Mouse (Mus musculus): Measurements from ENCODE around the gene Ano10.
A peak's percentile ranks its signal among the peaks of the same experiment; 100 is the strongest.
"Not testable (repeated sequence)": the region's sequence is repeated elsewhere in the genome, so short reads cannot be mapped to it uniquely, and the experiment has no call there.

Gene Ano10

GRCm38 (mm10) chr9:122294242-122294881 lies at the start of gene Ano10:
Gene Ano10, minus strand, starts transcription at chr9:122294423.
- peak; percentile 100 for DNase-seq

- DNase-seq: no peak
Observed at GRCm38 (mm10) chr9:122343399-122343798, 49.2 kb upstream of the Ano10 start.

DNA sequence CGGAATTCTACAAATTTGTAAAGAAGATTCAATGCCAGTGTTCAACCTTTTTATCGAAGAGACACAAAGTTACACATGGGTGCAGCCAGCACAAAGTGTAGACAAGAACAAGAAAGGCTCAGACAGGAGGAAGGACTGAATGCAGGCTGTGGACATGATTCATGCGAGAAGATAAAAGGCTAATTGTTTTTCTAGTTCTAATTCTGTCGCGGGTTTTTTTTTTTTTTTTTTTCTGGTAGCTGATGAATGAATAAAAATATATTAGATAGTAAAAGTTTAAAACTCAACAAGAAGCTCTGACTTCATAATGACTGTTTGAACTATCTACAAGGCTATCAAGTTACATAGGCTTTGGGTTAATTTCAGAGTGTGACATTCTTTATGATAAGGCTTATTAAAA lies 45.7 kb upstream of the Ano10 start:
- no peak for DNase-seq

DNA sequence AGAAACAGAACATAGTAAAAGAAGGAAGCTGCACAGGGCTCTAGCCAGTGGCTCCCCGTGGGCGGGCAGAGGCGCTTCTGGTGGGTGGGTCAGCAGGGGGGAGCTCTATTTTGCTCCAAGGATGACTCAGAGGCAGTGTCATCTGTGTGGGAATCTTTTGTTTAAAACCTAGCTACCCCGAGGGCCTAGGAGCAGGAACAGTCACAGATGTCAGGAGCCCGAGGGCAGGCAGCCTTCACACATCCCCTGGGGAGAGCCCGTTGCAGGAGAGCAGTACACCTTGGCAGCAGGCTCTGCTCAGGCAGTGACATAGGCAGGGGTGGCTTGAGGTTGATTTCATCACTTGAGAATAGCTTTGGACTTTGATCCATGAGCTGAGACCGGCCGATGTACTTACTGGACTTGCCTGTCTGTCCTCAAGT lies 43.3 kb upstream of the Ano10 start:
- no peak for DNase-seq

DNA sequence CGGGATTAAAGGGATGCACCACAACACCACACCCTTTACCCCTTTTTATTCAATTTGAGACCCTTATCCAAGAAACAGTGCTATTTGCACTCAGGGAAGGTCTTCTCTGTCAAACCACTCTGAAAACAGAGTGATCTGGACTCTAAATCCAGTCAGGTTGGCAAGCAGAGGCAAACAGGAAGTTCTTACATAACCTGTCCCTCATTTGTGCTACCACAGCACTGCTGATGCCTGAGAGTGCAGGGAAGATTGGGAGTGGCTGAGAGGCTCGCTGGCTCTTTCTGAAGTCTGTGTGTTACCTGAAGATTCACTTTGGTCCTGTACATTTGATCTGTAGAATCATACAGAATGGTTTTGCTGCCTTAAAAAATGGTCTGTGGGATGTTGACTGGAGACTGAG lies 42.5 kb upstream of the Ano10 start:
- peak; percentile 56 for DNase-seq

DNA sequence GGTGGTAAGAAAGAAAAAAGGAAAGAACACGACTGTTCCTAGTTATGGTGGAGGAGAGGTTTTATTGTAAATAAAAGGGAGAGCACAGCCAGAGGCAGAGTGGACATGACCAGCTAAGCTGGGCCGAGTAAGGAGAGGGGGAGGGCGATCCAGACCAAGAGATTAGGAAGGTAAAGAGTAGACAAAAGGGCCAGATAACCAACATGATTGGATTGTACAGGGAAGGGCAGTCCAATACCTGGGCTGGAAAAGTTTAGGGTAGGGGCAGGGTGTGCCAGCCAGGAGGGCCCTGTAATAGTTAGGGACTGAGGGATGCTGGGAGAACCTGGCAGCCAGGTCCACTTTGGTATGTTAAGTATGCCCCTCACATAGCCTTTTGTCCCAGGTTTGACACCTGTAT lies 34.0 kb upstream of the Ano10 start:
- no peak for DNase-seq

DNA sequence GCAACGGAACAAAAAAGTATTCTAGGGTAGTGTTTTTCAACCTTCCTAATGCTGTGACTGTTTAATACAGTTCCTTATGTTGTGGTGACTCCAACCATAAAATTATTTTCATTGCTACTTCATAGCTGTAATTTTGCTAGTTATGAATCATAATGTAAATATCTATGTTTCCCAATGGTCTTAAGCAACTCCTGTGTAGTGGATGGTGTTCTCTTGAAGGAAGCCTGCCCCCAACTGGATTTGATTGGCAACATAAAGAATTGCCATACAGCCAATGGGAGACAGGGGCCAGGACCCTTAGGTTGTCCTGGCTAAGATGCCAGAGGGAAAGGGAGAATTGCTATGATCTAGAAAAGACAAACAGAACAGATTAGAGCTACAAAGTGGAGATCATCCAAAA lies 31.8 kb upstream of the Ano10 start:
- DNase-seq: peak; percentile 50

GRCm38 (mm10) chr9:122322356-122322755 lies 28.1 kb upstream of the Ano10 start:
- DNase-seq: no peak

- DNase-seq: peak; percentile 61
Observed at GRCm38 (mm10) chr9:122320626-122321025, 26.4 kb upstream of the Ano10 start.

GRCm38 (mm10) chr9:122316562-122316961 lies 22.3 kb upstream of the Ano10 start:
- DNase-seq: no peak

DNA sequence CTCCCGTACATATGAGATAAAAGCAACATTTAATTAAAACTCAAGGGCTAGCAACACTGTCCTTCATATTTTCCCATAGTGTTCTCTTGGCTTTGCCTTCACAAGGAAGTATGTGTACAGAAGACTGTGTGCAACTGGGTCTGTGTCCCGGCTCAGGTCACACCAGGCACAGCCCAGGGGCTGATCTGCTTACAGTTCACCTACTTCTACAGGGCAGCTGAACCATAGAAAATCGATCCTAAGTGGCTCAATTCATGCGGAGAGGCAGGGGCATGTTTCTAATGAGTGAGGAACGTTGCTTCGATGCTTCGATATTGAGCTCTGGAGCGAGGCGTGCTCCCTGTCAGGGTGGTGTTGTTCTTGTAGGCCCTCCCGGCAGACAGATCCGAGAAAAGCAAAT lies 21.3 kb upstream of the Ano10 start:
- DNase-seq: no peak

GRCm38 (mm10) chr9:122314942-122315341 lies 20.7 kb upstream of the Ano10 start:
- no peak for DNase-seq

- DNase-seq: no peak
Observed at GRCm38 (mm10) chr9:122314386-122314785, 20.2 kb upstream of the Ano10 start.

GRCm38 (mm10) chr9:122313128-122313527 lies 18.9 kb upstream of the Ano10 start:
- not testable (repeated sequence) for DNase-seq

- no peak for DNase-seq
Observed at GRCm38 (mm10) chr9:122312296-122312990, 18.2 kb upstream of the Ano10 start.

DNA sequence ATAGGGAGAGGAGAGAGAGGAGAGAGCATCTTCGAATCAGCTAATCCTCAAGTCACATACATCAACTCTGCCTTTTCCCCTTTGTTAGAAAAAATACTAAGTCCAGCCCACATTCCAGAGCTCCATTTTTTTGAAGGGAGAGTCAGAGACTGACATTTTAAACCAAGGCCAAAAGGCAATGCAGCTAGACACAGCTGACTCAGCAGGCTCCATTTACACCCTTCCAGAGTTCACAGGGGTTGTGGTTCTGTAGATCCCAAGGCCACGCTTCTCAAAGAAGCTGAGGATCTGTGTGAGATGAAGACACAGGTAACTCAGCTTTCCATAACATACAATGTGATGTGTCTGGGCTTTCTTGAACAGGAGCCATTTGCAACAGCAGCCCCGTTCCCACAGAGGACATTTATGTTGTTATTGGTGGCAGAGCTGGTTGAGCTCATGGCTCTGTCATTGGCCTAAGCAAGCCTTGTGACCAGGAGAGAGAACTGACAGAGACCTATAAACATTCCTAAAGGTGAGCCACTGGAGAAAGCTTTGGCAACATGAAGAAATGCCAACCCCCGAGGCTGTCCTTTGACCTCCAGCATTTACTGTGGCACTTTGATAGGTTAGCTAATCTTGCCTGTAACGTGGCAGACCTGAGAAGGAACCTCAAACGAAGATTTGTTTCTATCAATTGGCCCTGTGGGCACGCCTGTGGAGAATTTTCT lies 17.0 kb upstream of the Ano10 start:
- peak; percentile 43 for DNase-seq

GRCm38 (mm10) chr9:122310613-122311049 lies 16.4 kb upstream of the Ano10 start:
- peak; percentile 92 for DNase-seq

DNA sequence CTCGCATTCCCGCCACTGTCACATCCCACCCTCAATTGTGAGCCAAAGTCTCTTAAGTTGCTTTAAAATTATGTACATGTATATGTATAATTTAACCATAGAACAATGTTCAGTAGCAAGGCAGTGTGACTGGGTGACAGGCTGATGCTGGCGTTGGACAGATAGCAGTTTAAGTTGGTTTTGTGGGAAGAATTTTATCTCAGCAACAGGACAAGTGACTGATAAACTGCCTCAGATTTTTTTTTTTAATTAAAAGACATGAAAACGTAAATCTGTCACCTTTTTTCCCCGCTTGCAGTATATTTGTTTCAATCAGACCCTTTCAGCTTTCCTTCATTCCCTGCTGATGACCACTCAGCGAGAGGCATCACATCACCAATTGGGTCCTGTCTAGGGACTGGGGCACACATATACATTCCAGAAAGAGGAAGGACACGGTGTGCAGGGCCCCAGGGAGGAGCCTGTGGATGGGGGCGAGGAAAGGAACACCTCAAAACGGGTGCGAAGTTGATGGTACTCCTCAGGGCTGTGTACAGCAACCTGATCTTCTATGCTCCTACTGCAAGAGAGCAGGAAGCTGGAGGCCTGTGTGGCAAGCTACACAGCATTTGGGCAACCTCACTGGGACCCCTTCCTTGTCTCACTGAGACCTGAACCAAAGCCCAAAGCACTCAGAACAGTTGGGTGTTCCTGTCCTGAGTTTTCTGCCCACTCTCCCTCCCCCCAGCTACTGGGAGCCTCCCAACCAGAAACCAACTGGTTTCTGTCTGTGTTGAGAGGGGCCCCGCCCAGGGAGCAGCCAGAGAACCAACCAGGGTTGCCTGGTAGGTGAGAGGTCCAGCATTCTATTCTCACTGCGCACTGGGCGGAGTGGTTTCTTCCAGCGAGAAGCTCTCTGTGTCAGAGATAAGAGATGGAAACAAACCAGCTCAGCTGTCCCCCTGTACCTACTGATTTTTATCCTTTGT lies 15.1 kb upstream of the Ano10 start:
- peak; percentile 78 for DNase-seq

DNA sequence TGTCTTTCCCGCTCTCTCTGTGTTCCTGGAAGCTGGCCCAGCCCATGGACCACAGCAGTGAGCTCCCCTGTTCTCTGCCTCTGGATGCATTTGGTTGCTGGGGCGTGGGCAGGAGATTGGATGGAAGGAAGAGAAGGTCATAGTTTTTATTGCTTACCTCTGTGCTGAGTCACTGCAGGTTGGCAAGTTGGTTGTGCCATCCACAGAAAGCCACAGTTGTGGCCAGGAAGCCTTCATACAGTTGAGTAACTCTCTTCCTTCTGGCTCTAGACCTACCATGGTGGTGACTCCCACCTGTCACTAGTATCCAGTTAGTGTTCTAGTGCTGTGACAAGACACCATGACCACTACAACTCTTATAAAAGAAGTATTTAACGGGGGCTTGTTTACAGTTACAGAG lies 11.1 kb upstream of the Ano10 start:
- no peak for DNase-seq

DNA sequence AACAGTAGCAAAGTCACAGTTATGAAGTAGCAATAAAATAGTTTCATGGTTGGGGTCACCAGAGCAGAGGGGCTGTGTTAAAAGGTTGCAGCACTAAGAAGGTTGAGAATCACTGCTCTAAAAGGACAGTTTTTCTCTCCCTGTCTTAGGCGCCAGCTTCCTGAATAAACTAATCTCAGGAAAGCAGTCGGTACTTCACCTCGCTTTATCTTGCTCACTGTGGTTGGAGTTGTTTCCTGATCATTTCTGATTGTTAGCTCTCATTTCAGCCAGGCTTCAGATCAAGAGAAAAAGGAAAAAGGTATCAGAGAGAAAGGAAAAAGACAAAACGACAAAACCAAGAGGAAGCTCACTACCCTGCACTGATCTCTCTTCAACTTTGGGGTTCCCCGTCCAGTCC lies 1.9 kb upstream of the Ano10 start:
- no peak for DNase-seq

GRCm38 (mm10) chr9:122295396-122295795 lies 1.2 kb upstream of the Ano10 start:
- DNase-seq: no peak

- DNase-seq: peak; percentile 67
Observed at GRCm38 (mm10) chr9:122293865-122294241, 370 bp downstream of the Ano10 start.

DNA sequence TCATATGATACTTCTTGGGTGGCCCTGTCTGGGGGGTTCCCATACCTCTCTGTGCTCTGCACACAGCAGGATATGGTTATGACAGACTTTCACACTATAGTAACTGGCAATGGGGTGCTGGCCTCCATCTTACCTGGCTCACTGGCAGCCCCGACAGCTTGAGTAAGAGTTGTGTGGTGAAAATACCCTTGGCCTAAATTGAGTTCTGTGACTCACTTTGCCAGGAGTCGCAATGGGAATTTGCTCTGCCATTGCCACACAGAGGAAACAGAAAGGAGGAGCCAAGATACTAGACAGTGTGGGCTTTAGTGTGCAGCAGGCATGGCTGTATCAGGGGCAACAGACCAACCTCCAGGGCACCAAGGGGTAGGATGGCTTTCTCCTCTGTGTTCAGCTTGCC lies 4.0 kb downstream of the Ano10 start:
- no peak for DNase-seq

Data from lung, postnatal 36 days (tissue).